Mouse (Mus musculus): ENCODE results near the gene Tmem63b. TPM values are rescaled to one million over a fixed set of nuclear protein-coding genes. Genes with fewer than 3 reads are reported as not detected.

The Tmem63b gene
- polyA plus RNA-seq, 1 experiment from 2014 or later = 140 TPM

DNA sequence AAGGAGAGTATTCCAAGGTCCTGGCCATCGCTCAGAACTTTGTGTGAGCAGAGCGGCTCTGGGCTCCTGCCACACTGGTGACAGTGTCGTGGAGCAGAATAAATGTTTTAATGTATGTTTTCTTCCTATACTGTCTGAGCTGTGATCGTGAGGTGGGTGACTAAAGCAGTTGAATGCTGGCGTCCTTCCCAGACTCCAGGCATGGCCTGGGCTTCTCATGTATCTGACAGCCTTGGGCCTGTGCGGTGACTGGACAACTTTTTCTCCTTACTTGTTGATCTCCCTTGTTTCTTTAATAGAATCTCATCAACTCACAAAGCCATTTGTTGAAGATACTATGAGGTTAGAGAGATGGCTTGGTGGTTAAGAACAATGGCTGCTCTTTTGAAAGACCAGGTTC lies 11.7 kb upstream of the Tmem63b start:
- no peak overlapping the region for H3K27ac ChIP-seq (ENCODE audit: low read length)
- no peak for ATAC-seq
- no peak overlapping the region for H3K4me3 ChIP-seq (replicated peaks; ENCODE audit: low read length)
- H3K36me3 ChIP-seq (ENCODE audit: control insufficient read depth, insufficient read depth) = no peaks in the 10 kb centered on the region; the same call in 1 of the 2 replicates
- no peaks in the 10 kb centered on the region for H3K27me3 ChIP-seq (replicated peaks; ENCODE audit: control insufficient read depth, insufficient read depth, low read length)
- H3K9me3 ChIP-seq (ENCODE audit: control insufficient read depth, low read length) = no peaks in the 10 kb centered on the region
- H3K9ac ChIP-seq (replicated peaks; ENCODE audit: low read depth, low read length) = no peak overlapping the region
- no peaks in the 10 kb centered on the region for H3K4me1 ChIP-seq (replicated peaks; ENCODE audit: control insufficient read depth, insufficient read depth, low read length)
- H3K4me2 ChIP-seq (ENCODE audit: low read length) = no peak overlapping the region
- WGBS = 74% methylated on average over 6 of the region's 6 CpGs

DNA sequence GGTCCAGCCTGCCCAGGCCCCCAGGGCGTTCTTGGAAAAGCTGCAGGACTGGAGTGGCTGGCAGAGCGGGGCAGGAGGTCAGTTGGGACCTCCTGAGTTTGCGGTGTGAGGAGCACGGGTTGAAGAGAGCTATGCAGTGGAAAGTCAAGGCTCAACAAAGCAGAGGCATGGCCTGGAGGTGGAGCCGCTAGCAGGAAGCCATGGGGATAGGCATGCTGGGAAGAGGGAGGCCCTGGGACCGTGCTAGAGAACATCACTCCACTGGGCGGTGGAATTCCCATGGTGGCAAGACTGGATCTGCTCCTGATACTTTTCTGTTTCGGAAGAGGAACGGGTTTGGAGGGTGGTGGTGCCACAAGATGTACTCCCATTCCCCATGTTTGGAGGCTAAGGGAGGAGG lies 10.3 kb upstream of the Tmem63b start:
- WGBS = 95% methylated on average over 9 of the region's 9 CpGs
- no peak for ATAC-seq
- no peaks in the 10 kb centered on the region for H3K27me3 ChIP-seq (replicated peaks; ENCODE audit: control insufficient read depth, insufficient read depth, low read length)

GRCm38 (mm10) chr17:45695227-45696120 lies 8.8 kb upstream of the Tmem63b start:
- Histone ChIP-seq H3K4me2 (ENCODE audit: low read length) (no peak overlapping the region), H3K27ac (ENCODE audit: low read length) (no peak overlapping the region), H3K4me1 (replicated peaks; ENCODE audit: control insufficient read depth, insufficient read depth, low read length) (no peaks in the 10 kb centered on the region), H3K9ac (replicated peaks; ENCODE audit: low read depth, low read length) (no peak overlapping the region), H3K27me3 (replicated peaks; ENCODE audit: control insufficient read depth, insufficient read depth, low read length) (no peaks in the 10 kb centered on the region), H3K4me3 (replicated peaks; ENCODE audit: low read length) (no peak overlapping the region), H3K9me3 (ENCODE audit: control insufficient read depth, low read length) (no peaks in the 10 kb centered on the region), H3K36me3 (ENCODE audit: control insufficient read depth, insufficient read depth) (no peaks in the 10 kb centered on the region; the same call in 1 of the 2 replicates)
- WGBS = 75% methylated on average over 23 of the region's 23 CpGs
- ATAC-seq = no peak

More for the DNA sequence above, 10.3 kb upstream of the Tmem63b start:
- Histone ChIP-seq H3K4me2 (ENCODE audit: low read length) (no peak overlapping the region), H3K36me3 (ENCODE audit: control insufficient read depth, insufficient read depth) (no peaks in the 10 kb centered on the region; the same call in 1 of the 2 replicates), H3K4me1 (replicated peaks; ENCODE audit: control insufficient read depth, insufficient read depth, low read length) (no peaks in the 10 kb centered on the region), H3K27ac (ENCODE audit: low read length) (no peak overlapping the region), H3K4me3 (replicated peaks; ENCODE audit: low read length) (no peak overlapping the region), H3K9me3 (ENCODE audit: control insufficient read depth, low read length) (no peaks in the 10 kb centered on the region), H3K9ac (replicated peaks; ENCODE audit: low read depth, low read length) (no peak overlapping the region)

DNA sequence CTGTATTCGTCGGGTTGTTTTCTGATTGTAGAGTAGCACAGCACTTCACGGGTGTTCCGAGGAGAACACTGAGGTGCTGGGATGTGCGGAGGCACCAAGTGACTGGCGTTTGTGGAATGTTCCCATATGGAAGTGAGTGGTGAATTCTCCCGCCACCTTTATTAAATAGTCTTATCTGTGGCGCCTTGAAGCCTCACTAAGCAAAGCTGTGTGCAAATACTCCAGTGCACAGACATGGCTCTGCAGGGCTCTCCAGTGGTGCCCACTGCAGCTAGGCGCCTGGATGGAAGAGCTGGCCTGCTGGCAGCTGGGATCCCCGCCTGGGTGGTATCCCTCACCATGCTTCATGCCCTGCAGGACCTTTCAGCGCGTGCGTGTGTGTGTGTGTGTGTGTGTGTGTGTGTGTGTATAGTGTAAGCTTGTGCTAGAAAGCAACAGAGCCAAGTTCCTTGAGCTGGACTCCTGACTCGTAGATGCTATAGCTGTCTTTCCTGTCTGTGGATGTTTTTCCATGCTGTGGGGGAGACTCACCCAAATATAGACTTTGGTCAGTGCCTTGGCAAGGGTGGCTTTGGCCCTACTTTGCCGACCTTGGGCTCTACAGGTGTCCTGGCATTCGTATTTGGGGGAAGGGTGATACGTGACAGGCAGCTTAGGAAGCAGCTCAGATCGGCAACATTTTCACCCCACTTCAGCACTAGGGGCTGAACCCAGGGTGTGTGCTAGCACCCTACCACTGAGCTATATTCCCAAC lies 7.3 kb upstream of the Tmem63b start:
- WGBS = 88% methylated on average over 18 of the region's 18 CpGs
- ATAC-seq = no peak
- no peak overlapping the region for H3K4me2 ChIP-seq (ENCODE audit: low read length)
- no peak overlapping the region for H3K4me3 ChIP-seq (replicated peaks; ENCODE audit: low read length)
- no peaks in the 10 kb centered on the region for H3K9me3 ChIP-seq (ENCODE audit: control insufficient read depth, low read length)
- no peak overlapping the region for H3K27ac ChIP-seq (ENCODE audit: low read length)
- no peaks in the 10 kb centered on the region for H3K27me3 ChIP-seq (replicated peaks; ENCODE audit: control insufficient read depth, insufficient read depth, low read length)
- no peaks in the 10 kb centered on the region for H3K4me1 ChIP-seq (replicated peaks; ENCODE audit: control insufficient read depth, insufficient read depth, low read length)
- H3K9ac ChIP-seq (replicated peaks; ENCODE audit: low read depth, low read length) = no peak overlapping the region
- H3K36me3 ChIP-seq (ENCODE audit: control insufficient read depth, insufficient read depth) = no peaks in the 10 kb centered on the region; the same call in 1 of the 2 replicates

DNA sequence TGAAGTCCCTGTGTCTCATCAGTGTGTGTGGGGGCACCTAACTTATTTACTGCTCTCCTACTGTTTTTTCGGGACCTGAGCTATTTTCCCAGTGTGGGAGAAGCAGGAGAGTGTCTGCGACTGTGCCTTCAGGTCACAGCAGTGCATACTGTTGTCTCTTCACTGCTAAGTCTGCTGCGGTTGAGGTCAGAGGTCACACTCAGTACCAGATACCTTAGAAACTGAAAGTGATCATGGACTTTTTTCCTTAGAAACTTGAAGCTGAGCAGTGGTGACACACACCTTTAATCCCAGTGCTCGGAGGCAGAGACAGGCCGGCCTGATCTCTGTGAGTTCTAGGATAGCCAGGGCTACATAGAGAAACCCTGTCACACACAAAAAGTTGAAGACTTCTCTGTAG lies 5.5 kb upstream of the Tmem63b start:
- no peak overlapping the region for H3K4me3 ChIP-seq (replicated peaks; ENCODE audit: low read length)
- no peak overlapping the region for H3K9ac ChIP-seq (replicated peaks; ENCODE audit: low read depth, low read length)
- ATAC-seq = no peak
- no peaks in the 10 kb centered on the region for H3K9me3 ChIP-seq (ENCODE audit: control insufficient read depth, low read length)
- no peaks in the 10 kb centered on the region for H3K27me3 ChIP-seq (replicated peaks; ENCODE audit: control insufficient read depth, insufficient read depth, low read length)
- H3K4me1 ChIP-seq (replicated peaks; ENCODE audit: control insufficient read depth, insufficient read depth, low read length) = peaks cover 4% of the 10 kb centered on the region
- no peaks in the 10 kb centered on the region for H3K36me3 ChIP-seq (ENCODE audit: control insufficient read depth, insufficient read depth)
- H3K27ac ChIP-seq (ENCODE audit: low read length) = no peak overlapping the region
- H3K4me2 ChIP-seq (ENCODE audit: low read length) = no peak overlapping the region
- 93% methylated on average over 5 of the region's 5 CpGs for WGBS

- Histone ChIP-seq H3K4me2 (ENCODE audit: low read length) (no peak overlapping the region), H3K4me1 (replicated peaks; ENCODE audit: control insufficient read depth, insufficient read depth, low read length) (peaks cover 9% of the 10 kb centered on the region), H3K9me3 (ENCODE audit: control insufficient read depth, low read length) (no peaks in the 10 kb centered on the region), H3K27me3 (replicated peaks; ENCODE audit: control insufficient read depth, insufficient read depth, low read length) (no peaks in the 10 kb centered on the region), H3K36me3 (ENCODE audit: control insufficient read depth, insufficient read depth) (no peaks in the 10 kb centered on the region), H3K4me3 (replicated peaks; ENCODE audit: low read length) (no peak overlapping the region), H3K9ac (replicated peaks; ENCODE audit: low read depth, low read length) (no peak overlapping the region), H3K27ac (ENCODE audit: low read length) (no peak overlapping the region)
- no peak for ATAC-seq
- 88% methylated on average over 4 of the region's 4 CpGs for whole genome bisulfite sequencing
Measured at GRCm38 (mm10) chr17:45690044-45690443, 3.3 kb upstream of the Tmem63b start.

GRCm38 (mm10) chr17:45689120-45689519 lies 2.4 kb upstream of the Tmem63b start:
- Histone ChIP-seq H3K36me3 (ENCODE audit: control insufficient read depth, insufficient read depth) (no peaks in the 10 kb centered on the region), H3K9ac (replicated peaks; ENCODE audit: low read depth, low read length) (no peak overlapping the region), H3K27me3 (replicated peaks; ENCODE audit: control insufficient read depth, insufficient read depth, low read length) (no peaks in the 10 kb centered on the region), H3K27ac (ENCODE audit: low read length) (no peak overlapping the region), H3K4me1 (replicated peaks; ENCODE audit: control insufficient read depth, insufficient read depth, low read length) (peaks cover 17% of the 10 kb centered on the region), H3K4me2 (ENCODE audit: low read length) (no peak overlapping the region), H3K4me3 (replicated peaks; ENCODE audit: low read length) (no peak overlapping the region), H3K9me3 (ENCODE audit: control insufficient read depth, low read length) (no peaks in the 10 kb centered on the region)
- WGBS = 92% methylated on average over 9 of the region's 9 CpGs
- no peak for ATAC-seq

GRCm38 (mm10) chr17:45686093-45686619 lies 549 bp downstream of the Tmem63b start, which contains the start of gene Mrpl14:
Gene Mrpl14, plus strand, starts transcription at chr17:45686322.
- Histone ChIP-seq H3K9me3 (ENCODE audit: control insufficient read depth, low read length) (no peaks in the 10 kb centered on the region), H3K36me3 (ENCODE audit: control insufficient read depth, insufficient read depth) (no peaks in the 10 kb centered on the region), H3K4me3 (replicated peaks; ENCODE audit: low read length) (peak within 1 kb of the TSS; percentile 89), H3K4me2 (ENCODE audit: low read length) (peak within 1 kb of the TSS; percentile 76), H3K27me3 (replicated peaks; ENCODE audit: control insufficient read depth, insufficient read depth, low read length) (no peaks in the 10 kb centered on the region), H3K4me1 (replicated peaks; ENCODE audit: control insufficient read depth, insufficient read depth, low read length) (peaks cover 22% of the 10 kb centered on the region), H3K27ac (ENCODE audit: low read length) (peak within 1 kb of the TSS; percentile 87), H3K9ac (replicated peaks; ENCODE audit: low read depth, low read length) (peak within 1 kb of the TSS; percentile 84)
- 0% methylated on average over 31 of the region's 50 CpGs for WGBS
- ATAC-seq = peak; percentile 89

Measured in forebrain, embryonic 16.5 days (tissue).